Mouse (Mus musculus): ENCODE results near the gene Faim.

GRCm38 (mm10) chr9:99035575-99035974, 49.4 kb downstream of the Faim start, which contains the start of gene Gm1123:
- no peak for TF ChIP-seq CTCF (IDR thresholded peaks at IDR 0.05; ENCODE audit: low read depth)
- TF ChIP-seq EP300 (optimal IDR thresholded peaks at IDR 0.05): no peak

Measured in stomach, postnatal 0 days (tissue).